Mouse (Mus musculus): ENCODE measurements around the gene Me1. TPM values are rescaled to one million over a fixed set of nuclear protein-coding genes. Genes with fewer than 3 reads are reported as not detected.
"Not testable (repeated sequence)": the region's sequence is repeated elsewhere in the genome, so short reads cannot be mapped to it uniquely, and the experiment has no call there.

Me1 gene
- polyA plus RNA-seq, 1 experiment from 2014 or later: 10.3 TPM

DNA sequence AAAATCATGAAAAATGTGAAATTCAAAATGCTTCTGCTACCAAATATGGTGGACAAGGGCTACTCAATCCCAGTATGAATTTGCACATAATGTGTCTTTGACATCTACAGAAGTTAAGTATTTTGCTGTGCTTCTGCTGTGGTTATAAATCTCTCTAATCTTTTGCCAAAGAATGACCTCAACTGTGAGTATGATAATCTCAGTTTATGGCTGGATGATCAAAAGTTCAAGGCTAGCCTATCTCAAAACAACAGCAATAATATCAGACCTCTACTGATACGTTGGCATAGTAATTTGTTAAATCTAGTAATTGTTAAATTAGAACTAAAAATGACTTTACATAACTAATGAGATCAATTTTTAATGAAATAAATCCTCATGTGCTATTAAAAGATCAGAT lies 80.0 kb downstream of the Me1 start:
- 78% methylated on average over 1 of the region's 1 CpGs for whole genome bisulfite sequencing (ENCODE audit: insufficient replicate concordance)
- no peak overlapping the region for H3K4me3 ChIP-seq (ENCODE audit: low read depth, low read length)
- H3K4me2 ChIP-seq (ENCODE audit: low read depth, low read length): no peak overlapping the region
- no peak for DNase-seq
- H3K4me1 ChIP-seq (ENCODE audit: insufficient read depth): no peaks in the 10 kb centered on the region
- no peak overlapping the region for H3K9ac ChIP-seq (replicated peaks)
- H3K27me3 ChIP-seq (ENCODE audit: insufficient read depth, low read length): no peaks in the 10 kb centered on the region
- no peaks in the 10 kb centered on the region; the same call in 1 of the 2 replicates for H3K36me3 ChIP-seq (replicated peaks; ENCODE audit: insufficient read depth, low read length)
- H3K27ac ChIP-seq (ENCODE audit: low read depth): no peak overlapping the region
- no peak for ATAC-seq
- TF ChIP-seq EP300 (IDR thresholded peaks at IDR 0.05; ENCODE audit: low read depth) (no peak), CTCF (IDR thresholded peaks at IDR 0.05; ENCODE audit: low read depth) (no peak)
- H3K9me3 ChIP-seq (ENCODE audit: low read length): no peaks in the 10 kb centered on the region

DNA sequence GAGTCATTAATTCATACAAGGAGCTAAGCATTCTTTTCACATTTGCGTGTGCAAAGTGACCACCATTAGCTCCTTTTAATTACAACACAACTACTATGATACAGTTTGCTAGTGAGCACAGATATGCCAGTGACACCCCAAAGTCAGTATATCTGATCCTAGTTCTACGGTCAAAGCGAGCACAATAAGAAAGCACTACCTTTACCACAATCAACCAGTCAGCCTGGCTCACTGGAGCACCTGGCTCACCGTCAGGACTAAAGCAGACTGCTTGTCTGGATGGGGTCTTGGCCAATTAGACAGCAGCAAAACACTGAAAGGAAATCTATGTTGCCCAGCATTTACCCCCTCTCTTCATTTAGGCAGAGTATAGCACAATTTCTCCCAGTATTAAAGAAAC lies 83.7 kb downstream of the Me1 start:
- H3K4me3 ChIP-seq (ENCODE audit: low read depth, low read length): no peak overlapping the region
- H3K9me3 ChIP-seq (ENCODE audit: low read length): no peaks in the 10 kb centered on the region
- no peak overlapping the region for H3K9ac ChIP-seq (replicated peaks)
- H3K36me3 ChIP-seq (replicated peaks; ENCODE audit: insufficient read depth, low read length): no peaks in the 10 kb centered on the region; the same call in 1 of the 2 replicates
- H3K27me3 ChIP-seq (ENCODE audit: insufficient read depth, low read length): no peaks in the 10 kb centered on the region
- ATAC-seq (no peak), DNase-seq (no peak)
- TF ChIP-seq CTCF (IDR thresholded peaks at IDR 0.05; ENCODE audit: low read depth): no peak
- no peaks in the 10 kb centered on the region for H3K4me1 ChIP-seq (ENCODE audit: insufficient read depth)
- WGBS (ENCODE audit: insufficient replicate concordance): 82% methylated on average over 4 of the region's 4 CpGs
- H3K27ac ChIP-seq (ENCODE audit: low read depth): no peak overlapping the region
- H3K4me2 ChIP-seq (ENCODE audit: low read depth, low read length): no peak overlapping the region

DNA sequence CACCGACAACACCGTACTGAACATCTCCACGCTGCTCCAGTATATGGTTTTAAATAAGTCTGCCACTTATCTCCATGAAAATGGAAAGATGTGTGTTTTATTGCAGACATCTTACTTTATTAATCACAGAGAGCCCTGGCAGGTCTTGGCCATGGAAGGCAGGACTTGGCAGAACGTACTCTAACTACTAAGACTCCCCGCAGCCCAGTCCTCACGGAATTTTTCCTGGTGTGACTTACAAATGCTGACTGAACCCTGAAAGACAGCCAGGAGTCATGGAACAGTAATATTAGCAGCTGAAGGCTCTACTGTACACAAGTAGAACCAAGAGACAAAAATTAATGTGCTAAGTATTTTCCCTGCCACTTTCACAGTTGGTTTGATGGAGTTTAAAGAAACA lies 90.0 kb downstream of the Me1 start:
- Histone ChIP-seq H3K9ac (replicated peaks) (no peak overlapping the region), H3K9me3 (ENCODE audit: low read length) (no peaks in the 10 kb centered on the region), H3K4me3 (ENCODE audit: low read depth, low read length) (no peak overlapping the region), H3K4me2 (ENCODE audit: low read depth, low read length) (no peak overlapping the region), H3K4me1 (ENCODE audit: insufficient read depth) (no peaks in the 10 kb centered on the region), H3K36me3 (replicated peaks; ENCODE audit: insufficient read depth, low read length) (no peaks in the 10 kb centered on the region), H3K27me3 (ENCODE audit: insufficient read depth, low read length) (no peaks in the 10 kb centered on the region), H3K27ac (ENCODE audit: low read depth) (no peak overlapping the region)
- ATAC-seq (no peak), DNase-seq (no peak)
- TF ChIP-seq EP300 (IDR thresholded peaks at IDR 0.05; ENCODE audit: low read depth) (no peak), CTCF (IDR thresholded peaks at IDR 0.05; ENCODE audit: low read depth) (no peak)
- 84% methylated on average over 6 of the region's 6 CpGs for WGBS (ENCODE audit: insufficient replicate concordance)

DNA sequence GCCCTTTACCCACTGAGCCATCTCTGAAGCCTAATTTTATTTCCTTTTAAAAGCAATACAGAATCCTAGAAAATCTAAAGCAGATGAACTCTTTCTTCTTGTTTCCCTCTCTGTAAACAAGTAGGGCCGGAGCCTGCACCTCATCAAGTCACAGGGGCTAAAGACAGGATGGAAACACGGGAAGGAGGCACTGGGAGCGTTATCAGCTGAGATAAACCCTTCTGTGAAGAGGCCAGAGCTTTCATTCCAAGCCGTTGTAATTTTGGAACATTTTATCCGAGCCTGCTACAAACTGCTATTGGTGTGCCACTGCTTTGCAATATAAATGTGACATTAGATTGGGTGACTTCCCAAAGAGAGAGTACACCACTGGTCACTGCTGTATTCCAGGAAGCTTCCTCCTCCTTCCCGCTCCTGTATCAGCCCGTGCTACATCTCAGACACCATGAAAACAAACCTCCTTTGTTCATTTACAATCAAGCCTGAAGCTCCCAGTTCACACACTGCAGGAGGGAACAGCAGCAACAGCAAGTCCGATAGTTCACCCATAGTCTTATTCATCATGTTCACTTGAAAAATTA lies 95.9 kb downstream of the Me1 start:
- Histone ChIP-seq H3K4me2 (ENCODE audit: low read depth, low read length) (no peak overlapping the region), H3K36me3 (replicated peaks; ENCODE audit: insufficient read depth, low read length) (no peaks in the 10 kb centered on the region), H3K27ac (ENCODE audit: low read depth) (no peak overlapping the region), H3K27me3 (ENCODE audit: insufficient read depth, low read length) (no peaks in the 10 kb centered on the region), H3K9me3 (ENCODE audit: low read length) (no peaks in the 10 kb centered on the region), H3K4me1 (ENCODE audit: insufficient read depth) (no peaks in the 10 kb centered on the region), H3K4me3 (ENCODE audit: low read depth, low read length) (no peak overlapping the region), H3K9ac (replicated peaks) (no peak overlapping the region)
- DNase-seq (no peak), ATAC-seq (no peak)
- TF ChIP-seq EP300 (IDR thresholded peaks at IDR 0.05; ENCODE audit: low read depth) (no peak), CTCF (IDR thresholded peaks at IDR 0.05; ENCODE audit: low read depth) (no peak)
- 63% methylated on average over 8 of the region's 8 CpGs for WGBS (ENCODE audit: insufficient replicate concordance)

DNA sequence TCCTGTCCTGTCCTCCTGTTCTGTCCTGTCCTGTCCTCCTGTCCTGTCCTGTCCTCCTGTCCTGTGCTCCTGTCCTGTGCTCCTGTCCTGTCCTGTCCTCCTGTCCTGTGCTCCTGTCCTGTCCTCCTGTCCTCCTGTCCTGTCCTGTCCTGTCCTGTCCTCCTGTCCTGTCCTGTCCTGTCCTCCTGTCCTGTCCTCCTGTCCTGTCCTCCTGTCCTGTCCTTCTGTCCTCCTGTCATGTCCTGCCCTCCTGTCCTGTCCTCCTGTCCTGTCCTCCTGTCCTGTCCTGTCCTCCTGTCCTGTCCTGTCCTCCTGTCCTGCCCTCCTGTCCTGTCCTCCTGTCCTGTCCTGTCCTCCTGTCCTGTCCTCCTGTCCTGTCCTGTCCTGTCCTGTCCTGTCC lies 98.8 kb downstream of the Me1 start:
- not testable (repeated sequence) for ATAC-seq; H3K4me1 ChIP-seq (ENCODE audit: insufficient read depth); H3K27ac ChIP-seq (ENCODE audit: low read depth); H3K4me2 ChIP-seq (ENCODE audit: low read depth, low read length); H3K27me3 ChIP-seq (ENCODE audit: insufficient read depth, low read length); H3K9me3 ChIP-seq (ENCODE audit: low read length); H3K9ac ChIP-seq (replicated peaks); H3K4me3 ChIP-seq (ENCODE audit: low read depth, low read length); H3K36me3 ChIP-seq (replicated peaks; ENCODE audit: insufficient read depth, low read length); DNase-seq

DNA sequence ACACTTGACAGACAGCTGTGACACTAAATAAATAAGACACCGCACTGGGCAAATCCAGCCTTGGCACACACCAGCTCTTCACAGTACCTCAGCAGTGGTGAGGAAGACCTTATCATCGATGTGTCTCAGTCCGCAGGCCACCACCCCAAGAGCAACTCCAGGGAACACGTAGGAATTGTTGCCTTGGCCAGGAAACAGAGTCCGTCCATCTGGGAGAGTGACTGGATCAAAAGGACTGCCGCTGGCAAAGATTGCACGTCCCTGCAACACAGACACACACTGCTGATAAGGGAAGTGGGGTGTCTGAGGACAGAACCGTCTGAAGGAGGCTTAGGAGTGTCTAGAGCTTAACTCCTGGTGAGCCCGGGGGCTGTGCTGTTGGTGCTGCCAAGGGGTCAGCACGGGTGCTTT lies 101.4 kb downstream of the Me1 start:
- DNase-seq; H3K4me3 ChIP-seq (ENCODE audit: low read depth, low read length); H3K9ac ChIP-seq (replicated peaks); H3K36me3 ChIP-seq (replicated peaks; ENCODE audit: insufficient read depth, low read length); H3K4me1 ChIP-seq (ENCODE audit: insufficient read depth); H3K27ac ChIP-seq (ENCODE audit: low read depth); ATAC-seq; H3K27me3 ChIP-seq (ENCODE audit: insufficient read depth, low read length); H3K4me2 ChIP-seq (ENCODE audit: low read depth, low read length); H3K9me3 ChIP-seq (ENCODE audit: low read length): not testable (repeated sequence)
- 47% methylated on average over 9 of the region's 10 CpGs for WGBS (ENCODE audit: insufficient replicate concordance)

Data from liver, postnatal 0 days (tissue).